Mouse (Mus musculus): Measurements from ENCODE around the gene Cog1. TPM values are rescaled to one million over a fixed set of nuclear protein-coding genes. Genes with fewer than 3 reads are reported as not detected.

Gene Cog1
- polyA plus RNA-seq, 1 experiment = 15.6 TPM

GRCm38 (mm10) chr11:113610266-113610665 is 38.7 kb upstream of the Cog1 start:
- Histone ChIP-seq H3K9ac (ENCODE audit: low read depth, poor library complexity, severe bottlenecking) (no peak overlapping the region), H3K9me3 (replicated peaks; ENCODE audit: control insufficient read depth, insufficient read depth, low read length, poor library complexity, severe bottlenecking) (no peaks in the 10 kb centered on the region), H3K4me3 (ENCODE audit: low read depth, low read length) (no peak overlapping the region), H3K27me3 (ENCODE audit: control insufficient read depth, insufficient read depth, low read length, poor library complexity, severe bottlenecking) (no peaks in the 10 kb centered on the region), H3K27ac (ENCODE audit: insufficient read depth, low read length) (no peak overlapping the region), H3K4me1 (ENCODE audit: control insufficient read depth, insufficient read depth, low read length) (no peaks in the 10 kb centered on the region), H3K36me3 (ENCODE audit: control insufficient read depth, insufficient read depth, low read length, poor library complexity, severe bottlenecking) (no peaks in the 10 kb centered on the region)
- TF ChIP-seq CTCF (IDR thresholded peaks at IDR 0.05; ENCODE audit: low read depth, low read length) = no peak
- TF ChIP-seq POLR2A (IDR thresholded peaks at IDR 0.05; ENCODE audit: insufficient read depth, low read length) = no peak
- TF ChIP-seq EP300 (IDR thresholded peaks at IDR 0.05; ENCODE audit: insufficient read depth, low read depth, low read length) = no peak

- Histone ChIP-seq H3K9ac (ENCODE audit: low read depth, poor library complexity, severe bottlenecking) (peak overlapping the region; percentile 51; the same call in 1 of the 2 replicates), H3K9me3 (replicated peaks; ENCODE audit: control insufficient read depth, insufficient read depth, low read length, poor library complexity, severe bottlenecking) (no peaks in the 10 kb centered on the region), H3K36me3 (ENCODE audit: control insufficient read depth, insufficient read depth, low read length, poor library complexity, severe bottlenecking) (no peaks in the 10 kb centered on the region), H3K27ac (ENCODE audit: insufficient read depth, low read length) (no peak overlapping the region), H3K4me1 (ENCODE audit: control insufficient read depth, insufficient read depth, low read length) (no peaks in the 10 kb centered on the region), H3K4me3 (ENCODE audit: low read depth, low read length) (no peak overlapping the region), H3K27me3 (ENCODE audit: control insufficient read depth, insufficient read depth, low read length, poor library complexity, severe bottlenecking) (no peaks in the 10 kb centered on the region)
- TF ChIP-seq CTCF (IDR thresholded peaks at IDR 0.05; ENCODE audit: low read depth, low read length) = no peak
- no peak for TF ChIP-seq POLR2A (IDR thresholded peaks at IDR 0.05; ENCODE audit: insufficient read depth, low read length)
- TF ChIP-seq EP300 (IDR thresholded peaks at IDR 0.05; ENCODE audit: insufficient read depth, low read depth, low read length) = no peak
Measured at GRCm38 (mm10) chr11:113611112-113611646, 37.8 kb upstream of the Cog1 start.

- Histone ChIP-seq H3K36me3 (ENCODE audit: control insufficient read depth, insufficient read depth, low read length, poor library complexity, severe bottlenecking) (no peaks in the 10 kb centered on the region), H3K4me1 (ENCODE audit: control insufficient read depth, insufficient read depth, low read length) (no peaks in the 10 kb centered on the region), H3K27ac (ENCODE audit: insufficient read depth, low read length) (no peak overlapping the region), H3K4me3 (ENCODE audit: low read depth, low read length) (peak overlapping the region; percentile 58), H3K9ac (ENCODE audit: low read depth, poor library complexity, severe bottlenecking) (peak overlapping the region; percentile 51), H3K9me3 (replicated peaks; ENCODE audit: control insufficient read depth, insufficient read depth, low read length, poor library complexity, severe bottlenecking) (no peaks in the 10 kb centered on the region), H3K27me3 (ENCODE audit: control insufficient read depth, insufficient read depth, low read length, poor library complexity, severe bottlenecking) (no peaks in the 10 kb centered on the region)
- peak; percentile 84 for TF ChIP-seq CTCF (IDR thresholded peaks at IDR 0.05; ENCODE audit: low read depth, low read length)
- no peak for TF ChIP-seq POLR2A (IDR thresholded peaks at IDR 0.05; ENCODE audit: insufficient read depth, low read length)
Measured at GRCm38 (mm10) chr11:113611664-113612611, 37.0 kb upstream of the Cog1 start.

GRCm38 (mm10) chr11:113614476-113614875 is 34.5 kb upstream of the Cog1 start:
- no peaks in the 10 kb centered on the region for H3K36me3 ChIP-seq (ENCODE audit: control insufficient read depth, insufficient read depth, low read length, poor library complexity, severe bottlenecking)
- no peak overlapping the region for H3K4me3 ChIP-seq (ENCODE audit: low read depth, low read length)
- TF ChIP-seq POLR2A (IDR thresholded peaks at IDR 0.05; ENCODE audit: insufficient read depth, low read length) = no peak
- H3K9me3 ChIP-seq (replicated peaks; ENCODE audit: control insufficient read depth, insufficient read depth, low read length, poor library complexity, severe bottlenecking) = no peaks in the 10 kb centered on the region
- no peaks in the 10 kb centered on the region for H3K27me3 ChIP-seq (ENCODE audit: control insufficient read depth, insufficient read depth, low read length, poor library complexity, severe bottlenecking)
- no peaks in the 10 kb centered on the region for H3K4me1 ChIP-seq (ENCODE audit: control insufficient read depth, insufficient read depth, low read length)
- no peak overlapping the region for H3K9ac ChIP-seq (ENCODE audit: low read depth, poor library complexity, severe bottlenecking)
- no peak overlapping the region for H3K27ac ChIP-seq (ENCODE audit: insufficient read depth, low read length)

GRCm38 (mm10) chr11:113617132-113617911 is 31.6 kb upstream of the Cog1 start:
- Histone ChIP-seq H3K36me3 (ENCODE audit: control insufficient read depth, insufficient read depth, low read length, poor library complexity, severe bottlenecking) (no peaks in the 10 kb centered on the region), H3K4me1 (ENCODE audit: control insufficient read depth, insufficient read depth, low read length) (no peaks in the 10 kb centered on the region), H3K27me3 (ENCODE audit: control insufficient read depth, insufficient read depth, low read length, poor library complexity, severe bottlenecking) (no peaks in the 10 kb centered on the region), H3K9me3 (replicated peaks; ENCODE audit: control insufficient read depth, insufficient read depth, low read length, poor library complexity, severe bottlenecking) (no peaks in the 10 kb centered on the region), H3K27ac (ENCODE audit: insufficient read depth, low read length) (no peak overlapping the region), H3K4me3 (ENCODE audit: low read depth, low read length) (no peak overlapping the region), H3K9ac (ENCODE audit: low read depth, poor library complexity, severe bottlenecking) (no peak overlapping the region)
- 0 out of 2 replicates have a peak, but pooled peaks have one; percentile 21 for TF ChIP-seq EP300 (IDR thresholded peaks at IDR 0.05; ENCODE audit: insufficient read depth, low read depth, low read length)
- no peak for TF ChIP-seq CTCF (IDR thresholded peaks at IDR 0.05; ENCODE audit: low read depth, low read length)
- TF ChIP-seq POLR2A (IDR thresholded peaks at IDR 0.05; ENCODE audit: insufficient read depth, low read length) = no peak

Measured in ES-Bruce4 (cell line).